Mouse (Mus musculus): ENCODE results near the gene Lrrc42. TPM values are rescaled to one million over a fixed set of nuclear protein-coding genes. Genes with fewer than 3 reads are reported as not detected.

Lrrc42 gene
- polyA plus RNA-seq, 1 experiment from 2014 or later: 63.5 TPM

Other genes with a start within 250 kb of the Lrrc42 start
- gene Mrpl37, start 186.7 kb downstream of the Lrrc42 start, polyA plus RNA-seq (2015; fragmentation: Nextera tagmentation; extraction: Ambion mirVana): 76.9 and 80.9 TPM in 2 replicates
- 4.5 and 6.9 TPM in 2 replicates for gene Cyb5rl, start 186.5 kb downstream of the Lrrc42 start, polyA plus RNA-seq (2015; fragmentation: Nextera tagmentation; extraction: Ambion mirVana)
- not detected in 2 replicates for gene Cdcp2, start 156.6 kb downstream of the Lrrc42 start, polyA plus RNA-seq (2015; fragmentation: Nextera tagmentation; extraction: Ambion mirVana)
- 441 and 449 TPM in 2 replicates for gene Tmem59, start 75.1 kb downstream of the Lrrc42 start, polyA plus RNA-seq (2015; fragmentation: Nextera tagmentation; extraction: Ambion mirVana)
- 20.5 and 36.9 TPM in 2 replicates for gene Tceanc2, start 74.4 kb downstream of the Lrrc42 start, polyA plus RNA-seq (2015; fragmentation: Nextera tagmentation; extraction: Ambion mirVana)
- not detected in 2 replicates for gene Ldlrad1, start 44.4 kb downstream of the Lrrc42 start, polyA plus RNA-seq (2015; fragmentation: Nextera tagmentation; extraction: Ambion mirVana)
- gene Hspb11, start 61 bp upstream of the Lrrc42 start, polyA plus RNA-seq (2015; fragmentation: Nextera tagmentation; extraction: Ambion mirVana): 47.1 and 51.6 TPM in 2 replicates
- gene Dio1, start 53.6 kb upstream of the Lrrc42 start, polyA plus RNA-seq (2015; fragmentation: Nextera tagmentation; extraction: Ambion mirVana): not detected in 2 replicates
- 63.0 and 63.5 TPM in 2 replicates for gene Yipf1, start 60.8 kb upstream of the Lrrc42 start, polyA plus RNA-seq (2015; fragmentation: Nextera tagmentation; extraction: Ambion mirVana)
- 17.1 and 18.7 TPM in 2 replicates for gene Ndc1, start 114.3 kb upstream of the Lrrc42 start, polyA plus RNA-seq (2015; fragmentation: Nextera tagmentation; extraction: Ambion mirVana)
- gene Glis1, start 181.1 kb upstream of the Lrrc42 start, polyA plus RNA-seq (2015; fragmentation: Nextera tagmentation; extraction: Ambion mirVana): 2.7 and 3.7 TPM in 2 replicates